Mouse (Mus musculus) brown adipose tissue, adult 24 weeks (tissue): Measurements from ENCODE around the gene Crygb. TPM values are rescaled to one million over a fixed set of nuclear protein-coding genes. Genes with fewer than 3 reads are reported as not detected.

Experiments
- H3K27ac ChIP-seq: fragments of 200-500 bp; replicated peaks from 2 replicates; pipeline ENCODE4 v1.5.1; 2012; ENCODE audit warnings: low read depth, mild to moderate bottlenecking, low read length
- H3K4me1 ChIP-seq: fragments of 200-500 bp; 2 replicates; pipeline ENCODE4 v1.6.1; 2012; ENCODE audit warnings: low read length, mixed read lengths; ENCODE audit not compliant: control insufficient read depth, insufficient read depth, insufficient read length
- H3K4me3 ChIP-seq: fragments of 200-500 bp; 2 replicates; pipeline ENCODE4 v1.5.1; 2012; ENCODE audit warnings: low read depth, mild to moderate bottlenecking, low read length, moderate library complexity; ENCODE audit not compliant: insufficient read depth
- polyA plus RNA-seq: library from polyadenylated mRNA; stranded (reverse); fragments of >200 nt; gene quantifications from 2 replicates; pipeline ENCODE4 v1.2.4, GENCODE M21; 2012; ENCODE audit not compliant: missing spikeins, insufficient read depth, insufficient read length

Crygb gene
- polyA plus RNA-seq, 1 experiment: not detected

DNA sequence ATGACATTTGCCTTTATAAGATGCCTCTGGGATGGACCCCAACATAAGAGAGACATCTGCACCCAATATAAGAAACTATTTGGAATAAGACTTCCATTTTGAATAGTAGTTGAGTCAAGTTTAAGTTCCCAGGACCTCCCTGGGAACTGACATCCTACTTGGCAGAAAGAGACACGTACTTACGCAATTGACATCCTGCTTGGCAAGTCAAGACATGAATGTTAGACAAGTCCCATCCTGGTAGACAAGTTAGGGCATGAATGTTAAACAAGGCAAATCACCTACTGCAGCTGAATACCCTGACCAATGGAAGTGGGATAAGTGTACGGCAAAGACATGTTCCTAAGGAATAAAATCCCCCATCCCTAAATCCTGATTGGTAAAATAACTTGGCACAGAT lies 40.3 kb downstream of the Crygb start:
- peak overlapping the region; percentile 14; the same call in 1 of the 2 replicates for H3K27ac ChIP-seq
- no peak overlapping the region for H3K4me3 ChIP-seq
- H3K4me1 ChIP-seq: no peaks in the 10 kb centered on the region

DNA sequence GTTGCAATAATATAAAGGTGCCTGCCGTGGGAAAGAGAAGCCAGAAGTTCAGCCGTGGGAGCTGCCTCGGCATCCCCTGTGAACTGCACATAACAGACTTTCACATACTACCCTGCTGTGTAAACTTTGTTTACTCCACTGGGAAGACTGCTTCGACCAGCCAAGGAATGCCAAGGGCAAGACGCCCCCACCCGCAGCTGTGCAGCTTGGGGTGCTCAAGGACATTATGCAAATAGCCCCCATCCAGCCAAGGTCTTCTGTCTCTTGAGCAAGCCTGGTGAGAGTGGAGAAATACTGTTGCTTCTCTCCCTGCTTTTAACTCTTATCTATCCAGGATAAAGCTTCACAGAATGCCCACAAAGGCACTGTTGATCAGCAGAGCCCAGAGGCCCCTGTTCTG lies 41.3 kb downstream of the Crygb start:
- H3K4me1 ChIP-seq: no peaks in the 10 kb centered on the region

DNA sequence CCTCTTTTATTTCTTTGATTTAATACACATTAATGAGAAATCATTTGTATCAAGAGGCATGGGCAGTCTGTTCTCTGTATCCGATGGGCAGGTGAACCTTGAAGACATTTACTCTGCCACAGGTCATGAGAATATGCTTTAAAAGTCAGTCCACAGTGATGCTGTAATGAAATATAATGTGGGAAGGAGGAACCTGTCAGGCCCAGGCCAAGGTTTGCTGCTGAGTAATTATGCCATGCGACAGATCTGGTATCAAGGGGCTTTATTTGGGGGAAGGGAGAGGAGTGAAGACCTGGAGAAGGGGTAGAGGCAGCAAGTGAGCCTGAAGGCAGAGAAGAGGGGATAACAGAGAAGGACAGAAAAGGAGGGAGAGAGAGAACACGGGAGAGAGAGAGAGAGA lies 42.4 kb downstream of the Crygb start:
- Histone ChIP-seq H3K27ac (no peak overlapping the region), H3K4me3 (no peak overlapping the region), H3K4me1 (no peaks in the 10 kb centered on the region)

More for the DNA sequence above, 41.3 kb downstream of the Crygb start:
- no peak overlapping the region for H3K4me3 ChIP-seq
- peak overlapping the region; percentile 62 for H3K27ac ChIP-seq

DNA sequence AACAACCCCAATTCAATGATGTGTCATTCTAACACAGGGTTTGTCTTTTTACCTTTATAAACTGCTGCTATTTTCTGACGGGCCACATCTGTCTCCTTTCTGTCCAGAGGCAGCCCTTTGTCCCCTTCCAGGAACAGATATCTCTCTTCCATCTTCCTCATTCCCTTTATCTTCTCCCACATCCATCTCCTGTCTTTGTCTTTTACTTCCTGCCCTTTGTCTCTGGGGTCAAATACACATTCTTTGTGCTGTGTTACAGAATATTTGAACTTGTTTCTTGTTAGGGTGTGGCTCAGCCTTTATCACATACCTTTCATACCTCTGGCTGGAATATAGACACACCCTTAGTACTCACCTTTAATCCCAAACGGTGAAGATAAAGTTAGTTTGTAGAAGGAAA lies 44.5 kb downstream of the Crygb start:
- H3K4me3 ChIP-seq: no peak overlapping the region
- no peaks in the 10 kb centered on the region for H3K4me1 ChIP-seq
- H3K27ac ChIP-seq: no peak overlapping the region

GRCm38 (mm10) chr1:65035513-65035912 lies 46.6 kb downstream of the Crygb start:
- Histone ChIP-seq H3K4me1 (no peaks in the 10 kb centered on the region), H3K27ac (no peak overlapping the region), H3K4me3 (no peak overlapping the region)

- no peaks in the 10 kb centered on the region for H3K4me1 ChIP-seq
- H3K4me3 ChIP-seq: no peak within 1 kb of the TSS
- H3K27ac ChIP-seq: no peak within 1 kb of the TSS
These were observed 49.4 kb downstream of the Crygb start, which contains the start of gene Akr1cl for GRCm38 (mm10) chr1:65032641-65033040. Gene Akr1cl, minus strand, starts transcription at chr1:65032759.

Other genes with a start within 250 kb of the Crygb start
- 2.3 and 3.1 TPM in 2 replicates for gene Plekhm3, start 125.5 kb downstream of the Crygb start, polyA plus RNA-seq
- gene Akr1cl, start 49.5 kb downstream of the Crygb start, polyA plus RNA-seq: not detected in 2 replicates
- not detected in 2 replicates for gene Cryge, start 31.1 kb downstream of the Crygb start, polyA plus RNA-seq
- gene Crygd, start 18.8 kb downstream of the Crygb start, polyA plus RNA-seq: not detected in 2 replicates
- gene Crygc, start 8.6 kb downstream of the Crygb start, polyA plus RNA-seq: not detected in 2 replicates
- gene Cryga, start 21.1 kb upstream of the Crygb start, polyA plus RNA-seq: not detected in 2 replicates
- gene Gm28845, start 37.3 kb upstream of the Crygb start, polyA plus RNA-seq: not detected in 2 replicates
- gene D630023F18Rik, start 40.9 kb upstream of the Crygb start, polyA plus RNA-seq: not detected in 2 replicates
- gene Idh1, start 104.2 kb upstream of the Crygb start, polyA plus RNA-seq: 333 and 355 TPM in 2 replicates
- gene Pikfyve, start 104.4 kb upstream of the Crygb start, polyA plus RNA-seq: 9.1 and 9.5 TPM in 2 replicates
- not detected in 2 replicates for gene Pth2r, start 199.8 kb upstream of the Crygb start, polyA plus RNA-seq